Mouse (Mus musculus): ENCODE results near the gene Midn.

Gene Midn

GRCm38 (mm10) chr10:80147719-80148601, at the start of gene Midn:
Midn (plus strand) TSS chr10:80148272.
- peak; percentile 77 for DNase-seq

- no peak for DNase-seq
Measured at GRCm38 (mm10) chr10:80098630-80099029, 49.4 kb upstream of the Midn start.

GRCm38 (mm10) chr10:80100982-80101381, 47.1 kb upstream of the Midn start:
- no peak for DNase-seq

GRCm38 (mm10) chr10:80102216-80102915, 45.7 kb upstream of the Midn start:
- peak; percentile 81 for DNase-seq

GRCm38 (mm10) chr10:80103032-80103431, 45.0 kb upstream of the Midn start:
- no peak for DNase-seq

- DNase-seq, result no peak
Measured at GRCm38 (mm10) chr10:80104181-80104580, 43.9 kb upstream of the Midn start.

- no peak for DNase-seq
Measured at GRCm38 (mm10) chr10:80105460-80105859, 42.6 kb upstream of the Midn start, which contains the start of gene Sbno2. Sbno2 (minus strand) TSS chr10:80105571.

- DNase-seq, result no peak
Measured at GRCm38 (mm10) chr10:80105926-80106325, 42.1 kb upstream of the Midn start.

GRCm38 (mm10) chr10:80107678-80108077, 40.4 kb upstream of the Midn start:
- no peak for DNase-seq

- peak; percentile 87 for DNase-seq
Measured at GRCm38 (mm10) chr10:80114341-80115284, 33.5 kb upstream of the Midn start.

- DNase-seq, result peak; percentile 99
Measured at GRCm38 (mm10) chr10:80115290-80115943, 32.7 kb upstream of the Midn start, which contains the start of gene Stk11. Stk11 (plus strand) TSS chr10:80115803.

GRCm38 (mm10) chr10:80115944-80116335, 32.1 kb upstream of the Midn start:
- DNase-seq, result no peak

- DNase-seq, result no peak
Measured at GRCm38 (mm10) chr10:80116563-80116926, 31.5 kb upstream of the Midn start.

- no peak for DNase-seq
Measured at GRCm38 (mm10) chr10:80116927-80117691, 31.0 kb upstream of the Midn start.

- no peak for DNase-seq
Measured at GRCm38 (mm10) chr10:80117736-80118135, 30.3 kb upstream of the Midn start.

- no peak for DNase-seq
Measured at GRCm38 (mm10) chr10:80118552-80118951, 29.5 kb upstream of the Midn start.

- DNase-seq, result no peak
Measured at GRCm38 (mm10) chr10:80120146-80120545, 27.9 kb upstream of the Midn start.

GRCm38 (mm10) chr10:80121639-80122038, 26.4 kb upstream of the Midn start:
- DNase-seq, result no peak

GRCm38 (mm10) chr10:80123932-80124562, 24.0 kb upstream of the Midn start:
- no peak for DNase-seq

- no peak for DNase-seq
Measured at GRCm38 (mm10) chr10:80127920-80128319, 20.2 kb upstream of the Midn start.

GRCm38 (mm10) chr10:80129846-80130245, 18.2 kb upstream of the Midn start:
- peak; percentile 76 for DNase-seq

Measured in cerebellum, adult 11 months (tissue).